Mouse (Mus musculus) midbrain, embryonic 13.5 days (tissue): ENCODE measurements around the gene Jmjd1c. TPM values are rescaled to one million over a fixed set of nuclear protein-coding genes. Genes with fewer than 3 reads are reported as not detected.

Experiments
- ATAC-seq: fragments of 200-750 bp; cut with Nextera tagmentation; 2 replicates; pipeline ENCODE4 v1.8.0; 2017; ENCODE audit warnings: mild to moderate bottlenecking, moderate TSS enrichment, moderate library complexity
- H3K27ac ChIP-seq: fragments of 300-500 bp; sonication (generic); 2 replicates; pipeline ENCODE4 v1.5.1; 2015; ENCODE audit warnings: inconsistent platforms, mild to moderate bottlenecking, moderate library complexity
- H3K27me3 ChIP-seq: fragments of 300-500 bp; sonication (generic); 2 replicates; pipeline ENCODE4 v1.6.1; 2015; ENCODE audit warnings: mild to moderate bottlenecking, inconsistent platforms
- H3K36me3 ChIP-seq: fragments of 300-500 bp; sonication (generic); 2 replicates; pipeline ENCODE4 v1.6.1; 2015; ENCODE audit warnings: mild to moderate bottlenecking, inconsistent platforms
- H3K4me1 ChIP-seq: fragments of 300-500 bp; sonication (generic); replicated peaks from 2 replicates; pipeline ENCODE4 v1.6.1; 2015; ENCODE audit warnings: inconsistent platforms
- H3K4me2 ChIP-seq: fragments of 300-500 bp; sonication (generic); replicated peaks from 2 replicates; pipeline ENCODE4 v1.6.1; 2015; ENCODE audit warnings: moderate library complexity, mild to moderate bottlenecking, inconsistent platforms
- H3K4me3 ChIP-seq: fragments of 300-500 bp; sonication (generic); replicated peaks from 2 replicates; pipeline ENCODE4 v1.5.1; 2015; ENCODE audit warnings: mild to moderate bottlenecking, inconsistent platforms
- H3K9ac ChIP-seq: fragments of 300-500 bp; sonication (generic); replicated peaks from 2 replicates; pipeline ENCODE4 v1.6.1; 2015; ENCODE audit warnings: mild to moderate bottlenecking, inconsistent platforms
- H3K9me3 ChIP-seq: fragments of 300-500 bp; sonication (generic); 2 replicates; pipeline ENCODE4 v1.6.1; 2016; ENCODE audit warnings: mild to moderate bottlenecking, inconsistent platforms
- WGBS: fragments of 180-500 bp; shearing (Covaris S2); methylation state at CpG from one replicate; pipeline ENCODE4 v1.1.7; 2015; 5-methylcytosine and 5-hydroxymethylcytosine counted together
- polyA plus RNA-seq: library from polyadenylated mRNA; unstranded; fragments of >200 nt; fragmentation: Nextera tagmentation; extraction: Ambion mirVana; gene quantifications from 2 replicates; pipeline ENCODE4 v1.2.1, GENCODE M21; 2015

The Jmjd1c gene
- polyA plus RNA-seq, 1 experiment from 2014 or later = 56.1 TPM

DNA sequence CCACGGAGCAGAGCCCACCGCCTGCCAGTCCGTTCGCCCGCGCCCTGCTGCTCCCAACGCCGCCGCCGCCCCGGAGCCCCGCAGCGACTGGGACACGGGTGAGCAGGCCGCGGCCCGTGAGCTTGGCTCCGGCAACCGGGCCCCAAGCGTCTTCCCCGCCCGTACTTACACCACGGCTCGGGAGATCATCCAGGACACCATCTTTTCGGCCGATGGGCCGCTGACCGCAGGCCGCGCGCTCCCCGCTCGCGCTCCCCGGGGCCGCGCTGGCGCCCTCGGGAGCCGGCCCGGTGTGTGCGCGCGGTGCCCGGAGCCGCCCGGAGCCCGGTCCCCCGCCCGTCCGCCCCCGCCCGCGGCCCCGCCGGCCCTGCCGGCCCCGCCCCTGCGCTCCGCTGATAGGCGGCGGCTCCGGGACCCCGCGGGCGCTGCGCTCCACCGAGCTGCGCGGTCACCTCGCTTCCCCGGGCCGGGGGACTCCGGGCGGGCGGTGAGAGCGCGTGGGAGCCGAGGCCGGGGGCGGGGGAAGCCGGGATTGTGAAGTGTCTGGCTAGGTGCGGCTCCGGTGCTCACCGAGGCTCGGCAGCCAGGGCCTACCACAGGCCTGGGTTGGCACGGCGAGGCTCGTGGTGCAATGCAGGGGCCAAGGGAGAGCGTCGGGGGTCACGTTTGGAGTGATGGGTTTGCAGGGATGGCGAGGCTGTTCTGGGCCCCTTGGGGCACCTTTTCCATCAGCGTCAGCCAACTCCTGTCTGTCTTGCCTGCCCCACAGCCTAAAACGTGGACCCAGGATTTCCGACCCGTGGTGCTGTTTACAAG lies 904 bp downstream of the Jmjd1c start, which contains the start of gene Reep3:
TSS of gene Reep3 (minus strand) at position 325 of the 816 bp plus-strand sequence.
- H3K36me3 ChIP-seq = no peaks in the 10 kb centered on the region
- H3K9ac ChIP-seq = peak within 1 kb of the TSS; percentile 100
- peak within 1 kb of the TSS; percentile 100 for H3K27ac ChIP-seq
- WGBS = under 1% methylated on average over 58 of the region's 97 CpGs
- peak within 1 kb of the TSS; percentile 90 for H3K4me3 ChIP-seq
- H3K4me2 ChIP-seq = peak within 1 kb of the TSS; percentile 85
- peak; percentile 80 for ATAC-seq
- no peaks in the 10 kb centered on the region for H3K9me3 ChIP-seq
- H3K4me1 ChIP-seq = peaks cover 57% of the 10 kb centered on the region
- no peaks in the 10 kb centered on the region for H3K27me3 ChIP-seq

DNA sequence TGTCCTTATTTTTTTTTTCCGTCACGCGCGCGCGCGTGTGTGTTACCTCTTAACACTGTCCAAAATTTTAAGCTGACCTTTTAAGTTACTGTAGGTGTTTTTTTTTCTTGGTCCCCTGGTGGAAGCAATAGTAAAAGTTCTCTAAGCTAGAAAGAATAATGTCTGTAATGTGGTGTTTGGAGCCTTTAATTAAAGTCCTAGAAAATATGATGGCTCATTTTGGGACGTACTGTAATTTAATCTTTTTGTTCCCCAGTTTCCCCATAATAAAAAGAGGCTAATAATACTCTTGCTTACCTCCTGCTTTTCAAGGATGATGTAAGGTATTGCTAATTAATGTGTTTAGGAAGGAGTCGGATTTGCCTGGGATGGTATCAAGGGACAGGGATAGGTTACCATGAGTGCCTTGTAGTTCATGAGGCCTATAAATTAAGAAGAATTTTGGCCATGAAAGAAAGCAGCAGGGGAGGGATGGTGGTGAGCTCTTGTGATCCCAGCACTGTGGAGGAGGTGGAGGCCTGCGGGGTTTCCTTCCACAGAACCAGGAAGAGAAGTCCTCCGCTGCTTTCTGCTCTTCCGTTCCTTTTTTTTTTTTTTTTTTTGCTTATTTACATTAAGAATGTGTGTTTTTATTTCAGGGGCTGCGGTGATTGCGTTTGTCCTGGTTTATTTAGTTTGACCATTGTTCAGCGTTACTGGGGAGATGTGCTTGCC lies 1.7 kb downstream of the Jmjd1c start:
- WGBS = under 1% methylated on average over 15 of the region's 15 CpGs
- Histone ChIP-seq H3K27ac (peak overlapping the region; percentile 100), H3K4me1 (peaks cover 65% of the 10 kb centered on the region), H3K9ac (peak overlapping the region; percentile 100), H3K4me3 (peak overlapping the region; percentile 90), H3K9me3 (no peaks in the 10 kb centered on the region), H3K4me2 (peak overlapping the region; percentile 85), H3K36me3 (no peaks in the 10 kb centered on the region), H3K27me3 (no peaks in the 10 kb centered on the region)
- no peak for ATAC-seq

DNA sequence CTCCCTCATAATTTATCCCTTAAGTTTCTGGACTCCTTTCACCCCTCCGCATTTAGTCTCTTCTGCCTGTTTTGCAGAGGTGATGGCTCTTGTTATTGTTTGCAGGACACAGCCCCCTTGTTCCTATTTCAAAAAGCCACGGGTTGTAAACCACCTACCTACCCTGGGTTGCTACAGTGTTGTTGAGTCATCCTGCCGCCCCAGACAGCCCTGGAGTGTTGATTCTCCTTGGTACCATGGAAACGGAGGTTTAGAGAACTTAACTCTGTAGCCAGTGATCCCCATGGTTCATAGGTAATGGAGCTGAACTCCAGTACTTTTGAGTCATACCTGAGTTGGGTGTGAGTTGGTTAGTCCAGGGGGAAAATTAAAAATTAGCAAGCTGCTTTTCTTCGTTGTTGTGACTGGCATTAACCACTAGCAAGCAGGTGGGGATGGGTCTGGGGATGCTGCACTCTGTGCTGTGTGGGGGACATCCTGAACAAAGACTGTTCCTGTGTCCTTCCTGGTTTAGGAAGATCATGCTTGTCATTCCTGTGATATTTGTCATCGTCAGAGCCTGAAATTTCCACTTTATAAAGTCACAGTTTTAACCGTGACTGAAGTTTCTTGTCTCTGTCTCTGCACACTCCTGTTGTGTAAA lies 2.6 kb downstream of the Jmjd1c start:
- H3K4me2 ChIP-seq = peak overlapping the region; percentile 85
- H3K27ac ChIP-seq = no peak overlapping the region
- WGBS = 17% methylated on average over 7 of the region's 7 CpGs
- H3K27me3 ChIP-seq = no peaks in the 10 kb centered on the region
- no peak for ATAC-seq
- peak overlapping the region; percentile 100 for H3K9ac ChIP-seq
- peak overlapping the region; percentile 90 for H3K4me3 ChIP-seq
- no peaks in the 10 kb centered on the region for H3K9me3 ChIP-seq
- peaks cover 74% of the 10 kb centered on the region for H3K4me1 ChIP-seq
- H3K36me3 ChIP-seq = no peaks in the 10 kb centered on the region

DNA sequence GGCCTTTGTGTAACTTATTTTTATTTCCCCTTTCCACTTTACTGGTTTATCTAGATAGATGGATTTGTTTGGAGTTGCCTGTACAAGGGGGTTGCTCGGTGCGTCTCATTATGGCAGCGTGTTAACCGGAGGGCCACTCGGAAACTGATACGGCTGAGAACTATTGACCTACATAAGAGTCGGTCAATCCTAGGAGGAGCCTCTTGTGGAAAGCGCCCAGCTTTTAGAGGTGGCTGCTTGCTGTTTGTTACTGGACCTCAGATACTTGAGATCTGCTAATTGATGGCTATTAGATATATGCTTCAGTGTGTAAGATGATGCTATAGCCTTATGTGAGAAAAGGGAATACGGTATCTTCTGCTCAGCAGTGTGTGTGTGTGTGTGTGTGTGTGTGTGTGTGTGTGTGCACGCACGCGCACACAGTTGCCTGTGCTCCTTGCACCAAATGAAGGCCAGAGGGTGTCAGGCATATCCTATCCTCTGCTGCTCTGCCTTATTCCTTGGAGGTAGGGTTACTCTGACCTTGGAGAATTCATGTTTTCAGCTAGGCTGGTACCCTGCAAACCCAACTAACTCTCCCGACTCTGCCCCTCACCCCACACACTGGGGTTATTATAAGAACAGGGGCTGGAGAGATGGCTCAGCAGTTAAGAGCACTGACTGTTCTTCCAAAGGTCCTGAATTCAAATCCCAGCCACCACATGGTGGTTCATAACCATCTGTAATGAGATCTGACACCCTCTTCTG lies 3.4 kb downstream of the Jmjd1c start:
- Histone ChIP-seq H3K27me3 (no peaks in the 10 kb centered on the region), H3K9me3 (no peaks in the 10 kb centered on the region), H3K36me3 (no peaks in the 10 kb centered on the region), H3K9ac (peak overlapping the region; percentile 29; the same call in 1 of the 2 replicates), H3K4me1 (peaks cover 79% of the 10 kb centered on the region), H3K27ac (no peak overlapping the region), H3K4me2 (peak overlapping the region; percentile 85), H3K4me3 (peak overlapping the region; percentile 90)
- no peak for ATAC-seq
- 64% methylated on average over 13 of the region's 13 CpGs for WGBS

DNA sequence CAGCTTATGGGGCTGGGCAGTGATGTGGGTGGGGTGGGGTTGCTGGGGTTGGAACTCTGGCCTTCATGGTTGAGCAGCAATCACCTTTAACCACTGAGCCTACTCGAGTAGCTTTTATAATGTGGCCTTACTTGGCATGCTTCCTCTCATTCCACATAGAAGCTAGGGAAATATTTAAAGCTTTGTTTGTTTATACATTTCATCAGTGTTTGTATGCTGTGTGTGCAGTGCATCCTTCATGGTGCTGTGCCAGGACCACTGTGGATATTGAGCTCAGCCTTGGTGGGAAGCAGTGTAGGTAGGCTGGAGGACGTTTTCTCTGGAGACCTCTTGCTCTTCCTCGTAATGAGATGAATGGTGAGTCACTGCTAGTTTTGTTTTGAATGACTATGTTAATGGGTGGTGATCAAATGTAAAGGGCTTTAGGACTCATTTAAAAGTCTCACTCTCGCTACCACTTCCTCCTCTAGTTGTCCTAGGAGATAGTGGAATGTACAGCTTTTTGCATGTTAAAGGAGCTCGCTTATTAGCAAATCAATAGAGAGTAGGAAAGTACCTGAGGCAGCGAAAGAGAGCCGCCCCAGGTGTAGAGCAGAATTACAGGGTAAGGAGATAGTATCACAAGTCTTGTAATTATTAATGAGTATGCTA lies 4.2 kb downstream of the Jmjd1c start:
- no peak overlapping the region for H3K27ac ChIP-seq
- H3K36me3 ChIP-seq = no peaks in the 10 kb centered on the region
- no peaks in the 10 kb centered on the region for H3K27me3 ChIP-seq
- H3K9me3 ChIP-seq = no peaks in the 10 kb centered on the region
- H3K4me2 ChIP-seq = peak overlapping the region; percentile 85; the same call in 1 of the 2 replicates
- no peak for ATAC-seq
- H3K9ac ChIP-seq = no peak overlapping the region
- H3K4me1 ChIP-seq = peaks cover 82% of the 10 kb centered on the region
- no peak overlapping the region for H3K4me3 ChIP-seq
- WGBS = 37% methylated on average over 7 of the region's 7 CpGs

DNA sequence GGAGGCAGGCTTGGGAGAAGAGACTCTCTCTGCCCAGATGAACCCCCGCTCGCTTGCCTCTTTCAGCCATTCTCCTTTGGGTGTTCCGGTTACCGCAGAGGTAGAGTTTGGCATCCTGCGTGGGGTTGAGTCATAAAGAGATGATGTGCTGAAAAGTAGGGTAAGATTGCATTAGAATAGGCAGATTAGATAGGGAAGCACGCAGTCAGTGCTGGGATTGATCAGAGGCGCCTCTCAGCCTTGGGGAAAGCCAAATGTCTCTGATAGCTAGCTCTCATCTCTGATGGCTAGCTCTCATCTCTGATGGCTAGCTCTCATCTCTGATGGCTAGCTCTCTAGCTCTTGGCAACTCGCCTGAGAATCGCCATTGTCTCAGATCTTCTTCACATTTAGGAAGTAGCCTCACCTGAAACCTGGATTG lies 4.9 kb downstream of the Jmjd1c start:
- no peak for ATAC-seq
- 66% methylated on average over 9 of the region's 9 CpGs for WGBS
- H3K9ac ChIP-seq = no peak overlapping the region
- no peaks in the 10 kb centered on the region for H3K9me3 ChIP-seq
- peaks cover 83% of the 10 kb centered on the region for H3K4me1 ChIP-seq
- no peaks in the 10 kb centered on the region for H3K27me3 ChIP-seq
- H3K27ac ChIP-seq = 0 out of 2 replicates have a peak overlapping the region, but pooled peaks have one; percentile 14
- H3K36me3 ChIP-seq = no peaks in the 10 kb centered on the region
- 0 out of 2 replicates have a peak overlapping the region, but pooled peaks have one; percentile 6 for H3K4me2 ChIP-seq
- no peak overlapping the region for H3K4me3 ChIP-seq

DNA sequence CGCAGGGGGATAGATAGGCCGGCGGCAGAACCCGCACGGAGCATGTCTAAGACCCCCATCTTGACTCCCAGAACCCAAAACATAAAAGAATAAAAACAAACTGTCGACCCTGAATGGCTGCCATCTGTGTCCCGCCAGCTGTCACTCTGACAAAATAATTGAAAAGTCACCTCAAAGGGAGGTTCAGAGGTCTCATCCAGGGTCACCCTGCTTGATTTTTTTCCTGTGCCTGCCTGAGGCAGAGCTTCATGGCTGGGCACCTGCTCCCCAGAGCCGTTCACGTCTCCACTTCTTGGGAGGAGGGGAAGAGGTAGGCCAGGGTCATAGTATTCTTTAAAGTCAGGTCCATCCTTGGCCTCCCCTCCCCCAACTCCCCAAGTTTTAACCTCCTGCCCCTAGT lies 8.6 kb downstream of the Jmjd1c start:
- no peak overlapping the region for H3K4me2 ChIP-seq
- 15% methylated on average over 9 of the region's 9 CpGs for WGBS
- no peak for ATAC-seq
- no peak overlapping the region for H3K9ac ChIP-seq
- no peaks in the 10 kb centered on the region for H3K9me3 ChIP-seq
- 0 out of 2 replicates have a peak overlapping the region, but pooled peaks have one; percentile 6 for H3K27ac ChIP-seq
- peaks cover 92% of the 10 kb centered on the region for H3K4me1 ChIP-seq
- no peaks in the 10 kb centered on the region for H3K36me3 ChIP-seq
- H3K27me3 ChIP-seq = no peaks in the 10 kb centered on the region
- H3K4me3 ChIP-seq = no peak overlapping the region

DNA sequence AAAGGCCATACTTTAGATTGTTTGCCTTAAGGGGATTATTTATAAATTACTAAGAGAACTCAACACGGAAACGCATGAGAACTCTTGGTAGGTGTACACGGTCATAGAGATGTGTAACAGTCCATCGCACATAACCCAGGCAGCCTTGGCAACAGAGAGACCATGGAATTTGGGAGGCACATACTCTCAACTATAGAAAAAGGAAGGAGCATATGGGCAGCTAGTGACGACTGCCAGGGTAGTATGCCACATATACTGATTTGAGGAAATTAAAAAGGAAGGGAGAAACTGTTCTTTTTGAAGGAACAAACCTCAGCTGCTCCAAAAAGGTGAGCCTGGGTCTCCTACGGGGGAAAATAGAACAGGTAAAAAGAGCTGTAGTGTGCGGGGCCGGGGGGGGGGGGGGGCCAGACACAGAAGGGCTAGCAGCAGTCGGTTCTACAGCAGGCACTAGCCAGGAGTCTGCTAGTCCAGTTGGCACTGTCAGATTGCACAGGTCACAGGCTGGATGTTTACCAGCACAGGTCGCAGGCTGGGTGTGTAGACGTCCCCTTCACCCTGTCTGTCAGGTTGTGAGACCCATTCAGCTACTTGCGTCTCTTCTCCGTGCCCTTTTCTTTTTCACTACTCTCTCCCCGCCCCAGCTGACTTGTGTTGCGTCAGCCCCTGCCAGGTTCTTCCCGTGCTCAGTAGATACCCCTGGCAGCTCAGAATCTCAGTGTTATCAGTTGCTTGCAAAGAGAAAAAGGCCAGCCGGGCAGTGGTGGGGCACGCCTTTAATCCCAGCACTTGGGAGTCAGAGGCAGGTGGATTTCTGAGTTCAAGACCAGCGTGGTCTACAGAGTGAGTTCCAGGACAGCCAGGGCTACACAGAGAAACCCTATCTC lies 9.6 kb downstream of the Jmjd1c start:
- no peak overlapping the region for H3K27ac ChIP-seq
- 61% methylated on average over 19 of the region's 19 CpGs for WGBS
- no peak overlapping the region for H3K4me3 ChIP-seq
- no peaks in the 10 kb centered on the region for H3K9me3 ChIP-seq
- H3K9ac ChIP-seq = no peak overlapping the region
- H3K36me3 ChIP-seq = no peaks in the 10 kb centered on the region
- peaks cover 85% of the 10 kb centered on the region for H3K4me1 ChIP-seq
- no peaks in the 10 kb centered on the region for H3K27me3 ChIP-seq
- 0 out of 2 replicates have a peak, but pooled peaks have one; percentile 34 for ATAC-seq
- no peak overlapping the region for H3K4me2 ChIP-seq

DNA sequence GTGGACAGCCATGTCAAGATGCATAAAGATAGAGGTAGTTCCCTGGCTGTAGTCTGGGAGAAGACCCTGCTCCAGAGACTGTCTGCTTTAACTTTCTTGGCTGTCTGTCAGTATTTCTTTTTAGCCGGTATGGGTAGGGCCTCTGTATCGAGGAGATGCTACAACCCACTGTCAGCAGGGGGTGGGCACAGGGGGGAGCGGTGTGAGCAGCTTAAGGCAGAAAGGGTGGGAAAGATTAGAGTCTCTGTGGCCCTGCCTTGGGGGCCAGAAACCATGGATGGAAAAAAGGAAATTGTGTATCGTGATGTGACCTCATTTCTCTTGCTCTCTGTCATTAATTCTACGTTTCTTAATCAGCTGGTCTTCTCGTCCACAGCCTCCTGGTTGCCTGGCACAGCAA lies 10.5 kb downstream of the Jmjd1c start:
- Histone ChIP-seq H3K27ac (no peak overlapping the region), H3K4me2 (no peak overlapping the region), H3K4me3 (no peak overlapping the region), H3K4me1 (peaks cover 83% of the 10 kb centered on the region), H3K9ac (no peak overlapping the region), H3K9me3 (no peaks in the 10 kb centered on the region), H3K36me3 (no peaks in the 10 kb centered on the region), H3K27me3 (no peaks in the 10 kb centered on the region)
- WGBS = 54% methylated on average over 6 of the region's 6 CpGs
- no peak for ATAC-seq

DNA sequence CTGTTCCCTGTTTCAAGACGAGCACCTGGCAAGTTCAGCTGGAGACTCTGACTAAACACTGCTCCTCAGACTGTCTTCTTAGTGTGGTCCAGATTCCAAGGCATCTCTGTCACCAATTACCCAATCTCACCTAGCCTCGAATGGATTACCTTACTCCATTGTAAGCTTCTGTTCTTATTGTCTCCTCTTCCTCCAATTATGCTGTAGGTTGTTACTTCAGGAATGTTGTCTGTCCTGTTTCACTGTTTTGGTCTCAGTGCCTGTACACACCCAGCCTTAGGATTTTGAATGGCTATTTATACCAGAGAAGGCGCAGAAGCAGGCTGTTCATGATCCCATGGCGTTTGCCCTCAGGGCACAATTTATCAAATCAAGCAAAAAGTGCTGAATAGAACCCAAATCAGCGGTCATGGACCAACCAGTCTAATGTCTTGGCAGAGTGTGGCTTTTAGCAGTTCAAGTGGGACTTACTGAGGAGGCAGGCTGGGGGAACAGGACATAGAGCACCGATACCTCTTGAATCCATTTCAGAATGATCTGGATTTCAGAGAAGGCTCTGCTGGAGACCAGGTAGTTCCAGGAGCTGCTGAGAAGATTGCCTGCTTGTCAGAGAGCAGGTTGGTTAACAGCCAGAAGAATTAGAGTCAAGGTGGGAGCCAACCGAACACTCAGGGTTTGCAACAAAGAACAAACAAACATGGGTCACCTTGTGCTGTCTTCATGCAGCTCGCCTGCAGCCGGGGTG lies 11.3 kb downstream of the Jmjd1c start:
- no peaks in the 10 kb centered on the region for H3K36me3 ChIP-seq
- no peaks in the 10 kb centered on the region for H3K27me3 ChIP-seq
- H3K4me2 ChIP-seq = no peak overlapping the region
- no peak for ATAC-seq
- H3K4me1 ChIP-seq = peaks cover 83% of the 10 kb centered on the region
- no peak overlapping the region; the same call in 1 of the 2 replicates for H3K9ac ChIP-seq
- H3K4me3 ChIP-seq = no peak overlapping the region
- WGBS = 77% methylated on average over 9 of the region's 9 CpGs
- 0 out of 2 replicates have a peak overlapping the region, but pooled peaks have one; percentile 26 for H3K27ac ChIP-seq
- H3K9me3 ChIP-seq = no peaks in the 10 kb centered on the region
